Mouse (Mus musculus) kidney, postnatal 25 days (tissue): ENCODE measurements around the gene Cd300ld.
"Not testable (repeated sequence)": the region's sequence is repeated elsewhere in the genome, so short reads cannot be mapped to it uniquely, and the experiment has no call there.

Experiments used
- DNase-seq, 2 experiments: peaks; one replicate each; pipeline ENCODE4 v3.0.0; 2021; ENCODE audit warnings: mixed read lengths in 2 of 2

The Cd300ld gene

DNA sequence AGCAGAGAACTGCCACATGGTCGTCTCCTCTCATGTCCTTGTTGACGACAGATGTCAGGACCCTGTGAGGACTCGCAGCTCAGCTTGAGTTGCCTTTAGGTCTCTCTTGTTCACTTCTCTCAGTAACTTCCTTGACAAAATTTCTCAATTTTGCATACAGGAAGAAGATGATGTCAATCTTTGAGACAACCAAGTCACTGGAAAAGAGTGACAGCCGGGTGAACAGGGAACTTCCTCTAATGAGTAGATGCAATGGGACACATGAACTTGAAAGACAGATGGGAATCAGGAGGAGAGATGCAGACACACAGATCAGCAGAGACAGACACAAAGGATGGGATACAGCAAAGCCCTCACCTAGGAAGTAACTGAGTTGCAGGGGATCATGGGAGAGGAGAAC is at the start of gene Cd300ld:
Cd300ld (minus strand) TSS at position 130 of the 400 bp plus-strand sequence.
- DNase-seq: no peak

DNA sequence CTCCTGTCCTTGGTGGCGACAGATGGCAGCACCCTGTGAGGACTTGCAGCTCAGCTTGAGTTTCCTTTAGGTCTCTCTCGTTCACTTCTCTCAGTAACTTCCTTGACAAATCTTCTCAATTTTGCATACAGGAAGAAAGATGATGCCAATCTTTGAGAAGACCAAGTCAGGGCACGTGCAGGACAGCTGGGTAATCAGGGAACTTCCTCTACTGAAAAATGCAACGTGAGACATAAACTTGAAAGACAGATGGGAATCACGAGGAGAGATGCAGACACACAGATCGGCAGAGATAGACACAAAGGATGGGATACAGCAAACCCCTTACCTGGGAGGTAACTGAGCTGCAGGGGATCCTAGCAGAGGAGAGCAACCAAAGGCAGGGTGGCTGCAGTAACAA is 47.9 kb upstream of the Cd300ld start, which contains the start of gene Cd300ld5:
Cd300ld5 (minus strand) TSS at position 101 of the 400 bp plus-strand sequence.
- DNase-seq: not testable (repeated sequence)

DNA sequence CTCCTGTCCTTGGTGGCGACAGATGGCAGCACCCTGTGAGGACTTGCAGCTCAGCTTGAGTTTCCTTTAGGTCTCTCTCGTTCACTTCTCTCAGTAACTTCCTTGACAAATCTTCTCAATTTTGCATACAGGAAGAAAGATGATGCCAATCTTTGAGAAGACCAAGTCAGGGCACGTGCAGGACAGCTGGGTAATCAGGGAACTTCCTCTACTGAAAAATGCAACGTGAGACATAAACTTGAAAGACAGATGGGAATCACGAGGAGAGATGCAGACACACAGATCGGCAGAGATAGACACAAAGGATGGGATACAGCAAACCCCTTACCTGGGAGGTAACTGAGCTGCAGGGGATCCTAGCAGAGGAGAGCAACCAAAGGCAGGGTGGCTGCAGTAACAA is 37.2 kb upstream of the Cd300ld start, which contains the start of gene Cd300ld4:
Cd300ld4 (minus strand) TSS at position 101 of the 400 bp plus-strand sequence.
- DNase-seq: not testable (repeated sequence)

DNA sequence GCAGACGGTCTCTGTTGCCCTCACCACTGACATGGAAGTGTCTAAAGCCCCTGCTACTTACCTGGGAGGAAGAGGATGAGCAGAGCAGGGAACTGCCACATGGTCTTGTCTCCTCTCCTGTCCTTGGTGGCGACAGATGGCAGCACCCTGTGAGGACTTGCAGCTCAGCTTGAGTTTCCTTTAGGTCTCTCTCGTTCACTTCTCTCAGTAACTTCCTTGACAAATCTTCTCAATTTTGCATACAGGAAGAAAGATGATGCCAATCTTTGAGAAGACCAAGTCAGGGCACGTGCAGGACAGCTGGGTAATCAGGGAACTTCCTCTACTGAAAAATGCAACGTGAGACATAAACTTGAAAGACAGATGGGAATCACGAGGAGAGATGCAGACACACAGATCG is 26.4 kb upstream of the Cd300ld start, which contains the start of gene Cd300ld2:
Cd300ld2 (minus strand) TSS at position 101 of the 400 bp plus-strand sequence.
- not testable (repeated sequence) for DNase-seq

DNA sequence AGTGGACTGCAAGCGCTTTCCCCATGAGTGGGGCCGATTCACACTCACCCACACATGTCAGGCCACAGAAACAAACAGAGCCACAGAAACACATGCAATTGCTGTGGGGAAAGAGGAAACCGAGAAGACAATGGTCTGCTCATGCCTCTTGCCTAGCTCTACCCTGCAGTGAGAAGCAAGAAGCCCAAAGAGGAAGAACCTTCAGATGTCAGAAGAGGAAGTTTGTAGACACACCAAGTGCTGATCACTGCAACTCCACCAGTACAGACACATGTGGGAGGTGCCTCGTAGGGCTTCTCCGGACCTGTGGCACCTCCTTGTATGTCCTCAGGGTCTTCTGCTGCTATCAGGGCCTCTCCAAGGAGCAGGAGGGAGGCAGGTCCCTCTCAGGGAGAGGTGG is 14.3 kb upstream of the Cd300ld start:
- no peak for DNase-seq

DNA sequence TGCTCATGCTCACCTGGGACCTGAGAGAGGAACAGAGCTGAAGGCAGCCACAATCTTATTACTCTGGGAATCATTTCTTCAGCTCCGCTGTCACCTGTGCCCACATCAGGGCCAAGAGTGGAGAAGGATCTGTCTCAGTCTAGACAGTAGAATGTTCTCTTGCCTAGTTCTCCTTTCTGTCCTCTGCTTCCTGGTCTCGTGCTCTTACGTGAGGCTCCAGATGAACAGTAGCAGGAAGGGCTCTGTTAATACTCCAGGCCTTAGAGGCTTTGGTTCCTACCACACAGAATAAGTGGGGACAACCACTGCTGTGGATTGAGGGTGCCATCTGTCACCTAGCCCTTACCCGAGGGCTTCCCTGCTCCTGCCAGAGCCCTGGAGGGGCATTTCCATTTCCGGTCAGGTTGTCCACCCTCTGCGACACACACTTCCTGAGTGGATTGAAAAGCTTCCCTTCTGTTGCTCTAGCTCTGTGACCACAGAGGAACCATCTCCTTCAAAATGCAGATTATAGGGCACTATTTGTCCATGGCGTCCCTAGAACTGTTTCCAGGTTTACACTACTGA is 11.8 kb upstream of the Cd300ld start, which contains the start of gene Cd300c2:
Cd300c2 (minus strand) TSS at position 407 of the 567 bp plus-strand sequence.
- DNase-seq: peak in 1 of 2 experiments; percentile 28

DNA sequence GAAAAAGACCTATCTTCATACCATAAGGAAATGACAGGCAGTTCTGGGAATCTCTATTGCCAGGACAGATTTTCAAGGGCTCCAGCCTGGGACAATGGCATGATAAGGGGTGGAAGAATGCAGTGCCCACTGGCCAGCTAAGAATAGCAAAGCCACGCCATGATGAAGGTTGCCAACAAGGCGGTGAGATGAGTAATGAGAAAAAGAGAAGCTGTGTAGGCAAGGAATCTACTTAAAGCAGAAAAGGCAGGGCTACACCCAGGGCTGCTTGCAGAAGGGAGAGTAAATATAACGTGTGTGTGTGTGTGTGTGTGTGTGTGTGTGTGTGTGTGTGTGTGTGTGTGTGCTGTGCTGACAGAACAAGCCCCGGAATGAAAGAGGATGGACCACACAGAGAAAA is 7.9 kb downstream of the Cd300ld start:
- no peak for DNase-seq

DNA sequence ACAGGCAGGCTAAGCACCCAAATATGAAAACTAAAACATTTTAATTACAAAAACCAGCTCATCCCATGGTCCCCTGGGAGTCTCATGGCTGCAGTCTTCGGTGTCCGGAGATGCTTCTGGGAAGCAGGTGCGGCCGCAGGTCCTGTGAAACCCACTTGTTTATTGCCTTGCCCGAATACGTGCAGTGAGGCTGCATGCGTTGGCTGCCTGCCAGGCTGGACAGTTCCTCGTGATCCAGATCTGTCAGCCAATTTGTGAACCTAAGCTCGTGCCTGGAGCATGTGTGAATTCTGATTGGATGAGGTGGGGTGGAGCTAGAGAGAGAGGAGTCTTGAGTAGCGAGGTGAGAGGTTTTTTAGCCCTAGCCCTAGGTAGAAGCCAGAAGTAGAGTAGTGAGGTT is 17.0 kb downstream of the Cd300ld start:
- DNase-seq: no peak

DNA sequence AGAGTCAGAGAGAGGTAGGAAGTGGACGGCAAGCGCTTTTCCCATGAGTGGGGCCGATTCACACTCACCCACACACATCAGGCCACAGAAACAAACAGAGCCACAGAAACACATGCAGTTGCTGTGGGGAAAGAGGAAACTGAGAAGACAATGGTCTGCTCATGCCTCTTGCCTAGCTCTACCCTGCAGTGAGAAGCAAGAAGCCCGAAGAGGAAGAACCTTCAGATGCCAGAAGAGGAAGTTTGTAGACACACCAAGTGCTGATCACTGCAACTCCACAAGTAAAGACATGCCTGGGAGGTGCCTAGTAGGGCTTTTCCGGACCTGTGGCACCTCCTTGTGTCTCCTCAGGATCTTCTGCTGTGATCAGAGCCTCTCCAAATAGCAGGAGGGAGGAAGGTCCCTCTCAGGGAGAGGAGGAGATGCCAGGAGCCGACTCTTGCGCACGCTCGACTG is 20.9 kb downstream of the Cd300ld start, which contains the start of gene Cd300c:
Cd300c (minus strand) TSS at position 406 of the 456 bp plus-strand sequence.
- no peak for DNase-seq

DNA sequence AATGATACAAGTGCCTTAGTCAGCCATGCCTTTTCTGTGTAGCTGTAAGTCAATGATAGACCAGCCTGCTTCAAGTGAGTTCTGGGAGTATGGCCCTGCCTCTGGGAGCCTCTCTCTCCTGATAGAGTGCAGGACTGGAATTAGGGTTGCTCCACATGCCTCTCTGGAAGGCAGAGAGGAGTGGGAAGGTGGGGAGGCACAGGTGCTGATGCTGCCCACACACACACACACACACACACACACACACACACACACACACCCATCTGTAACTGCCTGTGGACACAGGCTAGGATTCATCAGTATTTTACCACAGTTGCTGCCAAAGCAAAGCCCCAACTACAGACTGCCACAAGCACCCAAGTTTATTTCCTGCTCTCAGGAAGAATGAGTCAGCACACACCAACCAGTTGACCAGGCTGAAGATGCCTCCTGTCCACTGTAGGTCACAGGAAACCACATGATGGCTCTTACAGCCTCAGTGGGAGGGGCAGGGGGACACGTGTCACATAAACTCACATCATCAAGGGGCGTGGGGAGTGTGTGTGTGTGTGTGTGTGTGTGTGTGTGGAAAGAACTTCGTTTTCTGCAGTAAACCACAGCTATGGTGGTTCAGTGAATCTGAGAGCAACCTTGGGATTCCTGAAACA is 24.4 kb downstream of the Cd300ld start:
- DNase-seq: no peak

DNA sequence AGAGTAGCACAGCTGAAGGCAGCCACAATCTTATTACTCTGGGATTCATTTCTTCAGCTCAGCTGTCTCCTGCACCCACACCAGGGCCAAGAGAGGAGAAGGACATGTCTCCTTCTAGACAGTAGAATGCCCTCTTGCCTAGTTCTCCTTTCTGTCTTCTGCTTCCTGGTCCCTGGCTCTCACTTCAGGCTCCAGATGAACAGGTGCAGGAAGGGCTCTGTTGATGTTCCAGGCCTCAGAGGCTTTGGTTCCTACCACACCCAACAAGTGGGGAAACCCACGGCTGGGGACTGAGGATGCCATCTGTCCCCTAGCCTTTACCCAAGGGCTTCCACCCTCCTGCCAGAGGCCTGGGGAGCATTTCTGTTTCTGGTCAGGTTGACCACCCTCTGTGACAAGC is 29.4 kb downstream of the Cd300ld start:
- DNase-seq: no peak

DNA sequence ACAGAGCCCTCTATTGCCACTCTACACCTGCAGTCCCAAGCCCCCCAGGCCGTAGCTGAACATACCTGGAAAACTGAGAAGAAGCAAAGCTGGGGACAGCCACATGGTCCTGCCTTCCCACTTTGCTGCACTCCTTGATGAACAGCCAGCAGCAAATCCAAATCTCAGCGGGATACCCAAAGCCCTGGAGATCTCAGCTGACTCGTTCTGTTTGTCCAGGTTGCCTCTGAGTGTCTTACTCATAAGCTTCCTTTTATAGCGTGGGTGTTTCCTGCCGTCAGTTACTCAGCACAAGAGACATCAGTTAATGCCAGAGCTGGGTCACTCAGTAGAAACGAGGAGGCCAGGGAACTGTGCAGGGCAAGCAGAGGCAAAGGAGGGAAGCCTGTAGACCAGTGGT is 55.6 kb downstream of the Cd300ld start, which contains the start of gene Cd300lb:
Cd300lb (minus strand) TSS at position 243 of the 400 bp plus-strand sequence.
- DNase-seq: no peak

DNA sequence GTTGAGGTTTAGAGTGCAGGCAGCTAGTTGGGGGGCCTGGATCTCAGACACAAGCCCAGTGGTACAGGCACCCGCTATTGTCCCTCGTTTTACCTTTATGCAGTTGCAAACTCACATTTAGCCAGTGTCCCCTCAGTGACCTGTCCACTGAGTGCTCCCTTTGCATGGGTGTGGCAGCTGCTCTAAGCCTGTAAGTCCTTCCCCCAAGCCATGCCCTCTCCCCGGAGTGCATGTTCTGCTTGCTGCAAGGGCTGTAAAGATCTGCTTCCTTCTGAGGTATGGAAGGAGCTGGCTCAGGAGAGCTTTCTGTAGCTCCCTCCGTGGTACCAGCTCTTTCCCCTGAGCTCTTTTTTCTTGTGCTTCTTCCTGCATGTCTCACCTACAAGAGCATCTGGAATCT is 56.1 kb downstream of the Cd300ld start:
- no peak for DNase-seq
